Mouse (Mus musculus) kidney, postnatal 4 days (tissue): ENCODE measurements around the gene Sgsm3.
A peak's percentile ranks its signal among the peaks of the same experiment; 100 is the strongest.

Source experiments
- DNase-seq, 2 experiments: peaks; one replicate each; pipeline ENCODE4 v3.0.0; 2021; ENCODE audit warnings: mixed read lengths in 2 of 2

Sgsm3 gene

GRCm38 (mm10) chr15:81027378-81028173, 50.0 kb downstream of the Sgsm3 start:
- DNase-seq = peak; percentile 89

- peak; percentile 36 to 62 for DNase-seq
Measured at GRCm38 (mm10) chr15:81030891-81031425, 53.4 kb downstream of the Sgsm3 start.

- DNase-seq = no peak
Measured at GRCm38 (mm10) chr15:81031611-81032010, 54.0 kb downstream of the Sgsm3 start.

GRCm38 (mm10) chr15:81032941-81033629, 55.5 kb downstream of the Sgsm3 start:
- DNase-seq = no peak

- DNase-seq = no peak
Measured at GRCm38 (mm10) chr15:81034119-81034518, 56.6 kb downstream of the Sgsm3 start.

- DNase-seq = peak; percentile 33 to 44
Measured at GRCm38 (mm10) chr15:81035417-81036162, 58.0 kb downstream of the Sgsm3 start.

- no peak for DNase-seq
Measured at GRCm38 (mm10) chr15:81038419-81038818, 60.9 kb downstream of the Sgsm3 start.

- DNase-seq = no peak
Measured at GRCm38 (mm10) chr15:81041767-81042166, 64.2 kb downstream of the Sgsm3 start.

GRCm38 (mm10) chr15:81042276-81042931, 64.8 kb downstream of the Sgsm3 start:
- peak; percentile 77 to 86 for DNase-seq

GRCm38 (mm10) chr15:81044446-81044845, 66.9 kb downstream of the Sgsm3 start:
- no peak for DNase-seq

GRCm38 (mm10) chr15:81045336-81045735, 67.8 kb downstream of the Sgsm3 start:
- DNase-seq = no peak

- no peak for DNase-seq
Measured at GRCm38 (mm10) chr15:81046061-81046460, 68.5 kb downstream of the Sgsm3 start.

- no peak for DNase-seq
Measured at GRCm38 (mm10) chr15:81047497-81047896, 69.9 kb downstream of the Sgsm3 start.

GRCm38 (mm10) chr15:81049401-81050053, 72.0 kb downstream of the Sgsm3 start:
- DNase-seq = peak; percentile 46 to 68

- DNase-seq = no peak
Measured at GRCm38 (mm10) chr15:81050488-81050887, 72.9 kb downstream of the Sgsm3 start.

- DNase-seq = no peak
Measured at GRCm38 (mm10) chr15:81052491-81052890, 74.9 kb downstream of the Sgsm3 start.

- no peak for DNase-seq
Measured at GRCm38 (mm10) chr15:81055488-81055887, 77.9 kb downstream of the Sgsm3 start.

GRCm38 (mm10) chr15:81057736-81058135, 80.2 kb downstream of the Sgsm3 start:
- DNase-seq = no peak

- no peak for DNase-seq
Measured at GRCm38 (mm10) chr15:81060975-81061374, 83.4 kb downstream of the Sgsm3 start.
